Mouse (Mus musculus): ENCODE data around the gene Dkk2.

Gene Dkk2

GRCm38 (mm10) chr3:132125227-132125740 is 40.2 kb downstream of the Dkk2 start:
- no peak for DNase-seq

- no peak for DNase-seq
These were observed 44.7 kb downstream of the Dkk2 start for GRCm38 (mm10) chr3:132129730-132130274.

- DNase-seq = no peak
These were observed 45.7 kb downstream of the Dkk2 start for GRCm38 (mm10) chr3:132130781-132131180.

GRCm38 (mm10) chr3:132131939-132132338 is 46.8 kb downstream of the Dkk2 start:
- DNase-seq = no peak

GRCm38 (mm10) chr3:132134502-132134901 is 49.4 kb downstream of the Dkk2 start:
- no peak for DNase-seq

- DNase-seq = peak; percentile 1 to 8
These were observed 52.8 kb downstream of the Dkk2 start for GRCm38 (mm10) chr3:132137802-132138378.

GRCm38 (mm10) chr3:132141031-132141430 is 55.9 kb downstream of the Dkk2 start:
- no peak for DNase-seq

GRCm38 (mm10) chr3:132149446-132150025 is 64.4 kb downstream of the Dkk2 start:
- peak; percentile 10 to 12 for DNase-seq

- DNase-seq = no peak
These were observed 73.7 kb downstream of the Dkk2 start for GRCm38 (mm10) chr3:132158817-132159216.

- DNase-seq = no peak
These were observed 83.8 kb downstream of the Dkk2 start for GRCm38 (mm10) chr3:132168911-132169310.

- no peak for DNase-seq
These were observed 101.9 kb downstream of the Dkk2 start for GRCm38 (mm10) chr3:132186888-132187552.

- peak in 1 of 2 experiments; percentile 8 for DNase-seq
These were observed 116.9 kb downstream of the Dkk2 start for GRCm38 (mm10) chr3:132201950-132202349.

GRCm38 (mm10) chr3:132202665-132203064 is 117.6 kb downstream of the Dkk2 start:
- DNase-seq = no peak

- DNase-seq = peak; percentile 78 to 83
These were observed 122.4 kb downstream of the Dkk2 start for GRCm38 (mm10) chr3:132207469-132207868.

- DNase-seq = no peak
These were observed 126.2 kb downstream of the Dkk2 start for GRCm38 (mm10) chr3:132211260-132211659.

- DNase-seq = no peak
These were observed 134.9 kb downstream of the Dkk2 start for GRCm38 (mm10) chr3:132219977-132220487.

- no peak for DNase-seq
These were observed 142.5 kb downstream of the Dkk2 start for GRCm38 (mm10) chr3:132227622-132228021.
